Mouse (Mus musculus) brain, embryonic 18.5 days (tissue): ENCODE results near the gene Slc38a10.

Experiments
- DNase-seq: peaks from one replicate; pipeline ENCODE4 v3.0.0-alpha.2; 2012; ENCODE audit warnings: low read depth, low spot score

Gene Slc38a10

DNA sequence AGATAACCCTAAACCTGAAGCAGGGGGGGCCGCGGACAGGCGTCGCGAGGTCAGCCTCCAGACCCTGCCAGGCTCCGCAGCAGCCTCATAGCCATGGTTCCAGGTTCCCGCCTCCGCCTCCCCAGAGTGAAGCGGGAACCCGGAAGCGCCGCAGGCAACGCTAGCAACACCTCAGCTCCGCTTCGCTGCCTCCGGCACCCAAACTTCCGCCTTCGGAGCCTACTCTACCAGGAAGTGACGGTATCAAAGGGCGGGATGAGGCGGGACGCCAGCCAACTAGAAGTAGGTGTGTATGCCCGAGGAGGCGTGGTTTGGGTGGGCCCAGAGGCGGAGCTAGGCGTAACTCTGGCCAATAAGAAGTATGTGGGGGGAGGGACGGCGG, at the start of gene Slc38a10:
Slc38a10 (minus strand) TSS at position 234 of the 382 bp plus-strand sequence.
- peak; percentile 98 for DNase-seq

- DNase-seq, result no peak
Measured at GRCm38 (mm10) chr11:120200621-120201020, 49.5 kb upstream of the Slc38a10 start.

GRCm38 (mm10) chr11:120199766-120200165, 48.6 kb upstream of the Slc38a10 start:
- no peak for DNase-seq

- no peak for DNase-seq
Measured at GRCm38 (mm10) chr11:120198831-120199230, 47.7 kb upstream of the Slc38a10 start.

DNA sequence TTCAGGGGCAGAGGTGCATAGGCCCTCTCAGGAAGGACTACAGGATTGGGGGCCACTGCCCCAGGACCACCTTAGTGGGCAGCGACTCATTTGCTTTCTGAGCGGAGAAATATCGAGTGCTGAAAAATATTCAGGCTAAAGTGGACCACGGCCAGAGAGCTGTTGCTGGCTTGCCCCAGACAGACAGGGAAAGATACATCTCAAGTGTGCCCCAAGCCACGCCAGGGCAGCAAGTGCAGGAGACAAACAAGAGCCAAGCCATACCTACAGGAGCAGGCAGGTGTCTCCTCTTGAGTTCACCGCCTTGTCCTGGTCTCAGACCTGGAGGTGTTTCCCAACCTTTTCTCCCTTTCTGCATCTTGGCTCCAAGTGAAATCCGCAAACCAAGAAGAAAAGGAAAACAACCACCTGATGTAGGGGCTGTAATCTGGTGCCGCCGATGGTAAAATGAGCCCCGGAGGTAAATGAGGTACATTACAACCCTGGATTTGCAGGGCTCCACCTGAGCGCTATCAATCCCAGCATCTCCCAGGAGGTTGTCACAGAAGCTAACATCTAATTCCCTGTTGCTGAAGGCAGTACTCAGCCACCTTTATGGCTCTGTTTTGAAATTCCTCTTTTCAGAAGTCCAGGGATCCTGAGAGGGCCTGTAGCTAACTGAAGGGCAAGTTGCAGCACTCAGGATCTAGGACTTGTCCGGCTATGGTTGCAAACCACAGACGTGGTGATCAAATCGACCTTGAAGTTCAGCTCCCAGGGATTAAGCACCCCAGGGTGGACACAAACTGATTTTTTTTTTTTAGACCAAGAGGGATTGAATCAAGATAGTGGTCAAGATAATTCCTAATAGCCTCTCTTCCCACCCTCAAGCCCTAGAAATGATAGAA, 39.6 kb upstream of the Slc38a10 start:
- DNase-seq, result no peak

GRCm38 (mm10) chr11:120189459-120190312, 38.5 kb upstream of the Slc38a10 start:
- DNase-seq, result peak; percentile 97

DNA sequence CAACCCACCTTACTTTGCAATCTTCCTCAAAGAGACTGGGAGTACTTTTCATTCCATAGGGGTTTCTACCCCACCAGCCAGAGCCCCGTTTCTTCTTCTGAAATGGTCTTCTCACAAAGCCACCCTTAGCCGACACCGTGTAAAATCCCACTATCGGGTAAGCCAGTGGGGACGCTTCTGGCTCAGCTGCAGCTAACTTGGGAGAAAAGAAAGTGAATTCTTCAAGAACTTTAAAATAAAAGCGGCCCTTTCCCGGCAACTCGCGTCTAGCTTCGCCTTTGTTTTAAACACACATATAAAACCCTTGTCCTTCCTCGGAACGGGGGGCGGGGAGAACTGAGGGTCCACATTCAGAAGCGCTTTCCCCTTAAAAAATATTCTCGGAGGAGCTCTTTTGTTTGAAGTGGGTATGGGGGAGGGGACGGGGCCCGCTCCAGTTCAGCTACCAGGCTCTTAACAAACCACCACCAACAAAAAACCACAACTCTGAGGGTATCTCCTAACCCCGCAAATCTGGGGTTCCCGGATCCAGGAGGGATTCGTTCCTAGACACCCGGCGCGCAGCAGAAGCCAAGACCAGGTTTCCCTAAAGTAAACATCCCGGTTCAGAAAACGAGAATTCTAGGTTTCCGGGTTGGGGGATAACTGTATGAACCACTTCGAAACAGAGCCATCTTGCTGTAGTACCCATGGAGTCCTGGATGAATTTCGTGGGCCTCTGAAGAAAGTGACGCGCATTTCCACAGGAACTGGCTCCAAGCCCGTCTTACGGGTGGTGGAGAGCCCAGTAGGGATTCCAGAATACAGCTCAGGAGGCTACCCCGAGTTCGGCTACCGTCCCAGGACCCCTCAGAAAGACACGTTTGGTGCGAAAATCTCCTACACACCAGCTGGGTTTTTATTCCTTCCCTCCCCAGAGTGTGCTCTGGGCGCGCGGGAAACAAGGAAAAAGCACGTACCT, 37.6 kb upstream of the Slc38a10 start:
- no peak for DNase-seq

DNA sequence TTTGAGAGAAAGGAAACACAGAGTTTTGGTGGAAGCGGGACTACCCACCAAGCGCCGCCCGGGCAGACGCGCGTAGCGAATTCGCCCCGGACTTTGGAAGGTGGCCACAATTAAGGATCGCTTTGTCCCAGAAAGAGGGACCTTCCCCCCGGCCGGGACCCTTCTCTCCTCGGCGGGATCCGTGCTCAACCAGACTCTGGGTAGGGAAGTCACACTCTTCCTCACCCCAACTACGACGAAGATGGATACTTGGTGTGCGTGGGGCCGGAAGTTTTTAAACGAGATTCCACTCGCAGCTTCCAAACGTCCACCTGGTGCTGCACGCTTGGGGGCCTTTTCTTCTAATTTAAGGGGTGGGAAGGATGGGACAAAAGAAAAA, 36.9 kb upstream of the Slc38a10 start:
- no peak for DNase-seq

- DNase-seq, result no peak
Measured at GRCm38 (mm10) chr11:120187236-120188101, 36.3 kb upstream of the Slc38a10 start.

GRCm38 (mm10) chr11:120186821-120187235, 35.7 kb upstream of the Slc38a10 start:
- DNase-seq, result no peak

DNA sequence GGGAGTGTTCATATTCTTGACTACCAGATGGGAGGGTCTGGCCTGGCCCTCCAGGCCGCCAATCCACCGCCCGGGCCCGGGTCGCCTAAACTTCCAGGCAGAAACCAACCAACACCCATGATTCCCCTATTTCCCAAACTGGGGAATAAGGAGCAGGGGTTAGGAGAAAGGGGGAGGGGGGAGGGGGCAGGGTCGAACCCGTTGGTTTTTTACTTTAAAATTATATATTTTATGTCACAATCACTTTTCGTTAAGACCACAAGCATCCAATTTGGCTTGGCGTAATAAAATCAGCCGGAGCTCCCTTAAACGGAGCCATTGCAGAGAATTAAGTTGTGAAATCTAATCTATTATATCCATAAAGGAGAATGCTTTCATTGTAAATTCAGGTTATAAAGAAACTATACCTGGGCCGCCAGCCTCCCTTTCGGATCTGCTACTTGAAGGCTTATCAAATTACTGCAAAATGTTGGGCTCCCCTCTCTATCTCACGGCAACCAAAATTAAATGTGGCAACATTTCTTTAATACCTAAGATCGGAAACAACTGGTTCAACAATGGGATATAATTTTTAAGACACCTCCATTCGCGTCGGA, 35.1 kb upstream of the Slc38a10 start:
- no peak for DNase-seq

DNA sequence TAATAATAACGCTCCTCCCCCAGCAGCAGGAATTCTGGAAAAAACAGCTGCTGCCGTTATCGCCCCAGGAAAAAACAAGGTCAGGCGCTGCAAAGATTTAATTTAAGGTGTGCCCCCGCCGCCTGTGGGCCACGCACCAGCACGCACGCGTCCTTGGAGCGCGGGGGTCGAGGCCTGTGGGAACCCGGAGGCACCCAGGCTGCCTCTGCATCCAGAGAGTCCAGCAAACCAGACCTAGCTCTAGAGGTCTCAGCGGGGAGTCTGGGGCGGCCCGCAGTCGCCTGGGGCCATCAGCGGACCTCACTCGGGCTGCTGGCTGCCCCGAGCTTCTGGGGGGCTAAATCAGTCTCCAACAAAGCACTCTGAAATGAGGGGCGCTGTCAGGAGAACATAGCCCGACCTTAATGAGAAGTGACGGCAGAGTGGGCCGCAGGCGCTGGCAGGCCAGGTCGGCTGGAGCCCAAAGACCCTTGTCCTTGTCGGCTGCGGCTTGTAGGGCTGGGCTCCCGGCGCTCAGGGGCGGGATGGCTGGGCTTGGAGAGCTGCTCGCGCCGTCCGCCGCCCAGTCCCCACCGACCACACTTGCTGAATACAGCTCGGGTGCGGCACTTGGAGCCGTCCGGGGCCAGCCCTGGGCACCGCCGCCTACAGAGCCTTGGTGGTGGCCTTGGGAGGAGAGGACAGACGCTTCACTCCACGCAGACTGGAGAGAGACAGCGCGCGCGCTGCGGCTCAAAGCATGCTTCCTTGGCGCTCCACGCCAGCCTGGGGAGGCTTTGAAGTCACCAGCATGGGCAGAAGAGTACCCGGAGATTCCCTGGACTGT, 34.4 kb upstream of the Slc38a10 start:
- DNase-seq, result no peak

DNA sequence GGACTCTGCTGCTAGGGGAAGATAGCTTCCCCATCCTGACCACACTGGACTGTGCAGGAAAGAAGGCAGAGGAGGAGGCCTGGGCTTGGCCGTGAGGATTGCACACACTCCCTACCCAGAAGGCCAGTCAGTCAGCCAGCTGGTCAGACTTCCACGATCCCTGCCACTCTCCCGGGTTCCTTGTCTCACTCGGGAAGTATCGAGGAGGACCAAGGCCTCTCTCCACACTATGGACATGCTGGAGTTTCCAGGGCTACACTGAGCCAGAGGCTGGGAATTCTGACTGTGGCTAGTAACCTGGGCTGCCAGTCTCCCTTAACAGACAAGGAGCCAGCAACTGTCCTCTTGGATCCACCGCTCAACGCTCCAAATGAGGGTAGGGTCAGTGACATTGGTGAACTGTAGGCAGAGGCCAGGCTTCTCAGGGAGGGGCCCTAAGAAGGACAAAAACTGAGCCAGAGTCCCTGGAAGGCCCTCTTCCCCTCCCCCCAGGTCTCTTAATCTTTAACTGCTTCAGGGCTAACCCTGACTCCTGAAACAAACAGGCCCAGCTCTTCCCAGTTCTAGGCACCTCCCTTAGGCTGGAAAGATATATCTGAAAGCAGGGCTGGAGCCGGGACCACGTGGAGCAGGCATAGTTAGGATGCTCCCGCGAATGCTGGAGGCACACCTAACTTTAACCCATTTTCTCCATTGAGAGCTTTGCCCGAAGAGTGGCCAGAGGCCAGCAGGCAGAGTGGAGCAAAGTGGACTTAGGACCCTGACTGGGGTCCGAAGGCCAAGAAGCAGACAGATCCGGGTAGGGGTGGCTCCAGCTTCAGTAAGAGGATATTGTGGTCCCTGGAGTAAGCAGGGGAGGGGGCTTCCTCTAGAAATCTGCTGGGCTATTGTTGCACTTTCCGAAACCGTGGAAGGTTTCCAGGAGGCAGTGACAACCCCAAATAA, 33.5 kb upstream of the Slc38a10 start:
- no peak for DNase-seq

GRCm38 (mm10) chr11:120183708-120184107, 32.6 kb upstream of the Slc38a10 start:
- no peak for DNase-seq

- no peak for DNase-seq
Measured at GRCm38 (mm10) chr11:120183180-120183579, 32.0 kb upstream of the Slc38a10 start.

DNA sequence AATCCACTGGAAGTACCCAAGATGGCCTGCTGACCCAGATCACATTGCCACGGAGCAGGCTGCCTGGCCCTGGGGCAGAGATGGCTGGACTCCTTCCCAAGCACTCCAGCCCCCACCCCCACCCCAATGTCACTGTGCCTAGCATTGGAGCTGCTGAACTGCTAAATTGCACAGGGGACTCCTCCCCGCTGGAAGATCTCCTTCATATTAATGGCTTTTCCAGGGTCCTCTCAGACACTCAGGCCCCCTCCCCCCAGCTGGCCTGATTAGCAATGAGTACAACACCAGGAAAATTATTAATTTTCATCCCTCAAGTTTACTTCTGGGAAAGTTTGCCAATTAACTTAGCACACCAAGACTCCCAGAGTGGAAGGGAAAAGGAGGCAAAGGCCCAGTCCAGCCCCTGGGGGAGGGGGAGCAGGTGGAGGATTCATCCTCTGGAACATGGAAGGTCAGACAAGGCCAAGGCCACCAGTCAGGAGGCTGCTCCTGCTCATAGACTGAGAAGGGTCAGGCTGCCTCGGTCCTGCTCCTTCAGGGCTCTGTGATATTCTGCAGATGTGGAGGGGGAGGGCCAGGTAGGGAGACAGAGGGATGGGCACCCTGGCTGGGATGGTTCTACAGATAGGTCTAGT, 31.4 kb upstream of the Slc38a10 start:
- DNase-seq, result no peak

DNA sequence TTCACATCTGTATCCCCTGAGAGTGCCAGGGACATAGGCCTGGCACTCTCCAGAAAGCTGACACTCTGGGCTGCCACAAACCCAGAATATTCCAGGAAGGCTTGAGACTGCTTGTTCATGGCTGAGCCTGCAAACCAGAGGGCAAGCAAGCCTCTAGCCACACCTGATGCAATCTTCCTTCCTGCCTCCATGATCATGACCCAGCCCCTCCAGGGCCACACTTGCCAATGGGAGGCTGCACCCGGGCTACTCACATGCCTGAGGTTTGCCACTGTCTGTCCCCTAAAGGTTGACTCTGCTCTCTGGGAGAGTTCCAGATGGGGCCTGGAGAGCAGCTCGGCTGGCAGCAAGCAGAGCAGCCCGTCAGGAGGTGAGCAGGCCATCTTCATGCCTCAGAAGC, 30.2 kb upstream of the Slc38a10 start:
- DNase-seq, result no peak

- no peak for DNase-seq
Measured at GRCm38 (mm10) chr11:120179374-120179773, 28.2 kb upstream of the Slc38a10 start.
